Mouse (Mus musculus) heart, postnatal 25 days (tissue): ENCODE measurements around the gene Serbp1. TPM values are rescaled to one million over a fixed set of nuclear protein-coding genes. Genes with fewer than 3 reads are reported as not detected.

Experiments used
- total RNA-seq, 2 experiments: library from RNA; stranded (reverse); gene quantifications; 2 replicates each; pipeline ENCODE4 v1.2.3; 2021

The Serbp1 gene
- total RNA-seq, 2 experiments from 2014 or later: 191 to 213 TPM

Other genes with a start within 250 kb of the Serbp1 start
- 10 to 100 TPM; 16.1 to 20.0 TPM for gene Gadd45a, start 200.7 kb upstream of the Serbp1 start, total RNA-seq
- under 1 TPM in 1 of 2 experiments, not detected in 1; 0.08 TPM for gene Il12rb2, start 138.0 kb downstream of the Serbp1 start, total RNA-seq